Mouse (Mus musculus): ENCODE measurements around the gene Cdc42bpg.

Gene Cdc42bpg

DNA sequence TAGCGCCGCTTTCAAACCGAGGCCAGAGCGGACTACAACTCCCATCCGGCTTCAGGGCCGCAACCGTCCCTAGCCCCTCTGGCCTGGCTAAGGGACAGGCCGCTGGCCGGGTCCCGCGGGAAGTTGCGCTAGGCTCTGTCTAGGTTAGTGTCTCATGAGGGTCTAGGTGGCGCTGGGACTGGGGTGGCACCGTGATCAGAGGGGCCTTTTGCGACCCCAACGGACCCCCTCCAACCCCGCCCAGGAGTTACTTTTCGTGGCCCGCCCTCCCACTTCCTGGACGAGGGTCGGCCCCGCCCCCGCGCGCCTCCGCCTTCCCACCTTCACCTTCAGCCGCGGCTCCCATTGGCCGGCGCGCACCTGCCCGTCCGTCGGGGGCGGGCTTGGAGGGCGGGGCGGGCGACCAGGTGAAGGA lies at the start of gene Cdc42bpg:
Gene Cdc42bpg, plus strand, starts transcription at position 320 of the 415 bp plus-strand sequence.
- no peak for DNase-seq (ENCODE audit: low spot score in 2 of 2)

DNA sequence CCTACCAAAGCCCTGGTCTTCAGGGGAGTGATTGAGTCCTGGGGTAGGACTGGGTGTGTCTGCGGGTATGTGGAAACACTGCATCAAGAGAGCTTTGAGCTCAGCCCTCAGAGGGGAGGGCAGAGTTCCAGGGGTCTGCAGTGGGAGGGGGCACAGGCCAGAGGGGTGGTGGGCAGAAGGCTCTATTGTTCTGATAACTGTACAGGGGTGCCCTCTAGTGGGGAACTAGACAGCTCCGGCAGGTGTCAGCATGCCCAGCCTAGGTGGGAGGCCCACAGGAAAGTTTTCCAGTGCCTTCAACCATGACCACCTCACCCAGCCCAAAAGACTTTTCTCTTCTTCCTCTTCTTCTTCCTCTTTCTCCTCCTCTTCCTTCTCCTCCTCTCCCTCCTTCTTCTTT lies 45.8 kb upstream of the Cdc42bpg start:
- DNase-seq (ENCODE audit: low spot score in 2 of 2) = no peak

- no peak for DNase-seq (ENCODE audit: low spot score in 2 of 2)
Observed at GRCm38 (mm10) chr19:6260946-6261345, 45.3 kb upstream of the Cdc42bpg start.

- no peak for DNase-seq (ENCODE audit: low spot score in 2 of 2)
Observed at GRCm38 (mm10) chr19:6261379-6261778, 44.9 kb upstream of the Cdc42bpg start.

DNA sequence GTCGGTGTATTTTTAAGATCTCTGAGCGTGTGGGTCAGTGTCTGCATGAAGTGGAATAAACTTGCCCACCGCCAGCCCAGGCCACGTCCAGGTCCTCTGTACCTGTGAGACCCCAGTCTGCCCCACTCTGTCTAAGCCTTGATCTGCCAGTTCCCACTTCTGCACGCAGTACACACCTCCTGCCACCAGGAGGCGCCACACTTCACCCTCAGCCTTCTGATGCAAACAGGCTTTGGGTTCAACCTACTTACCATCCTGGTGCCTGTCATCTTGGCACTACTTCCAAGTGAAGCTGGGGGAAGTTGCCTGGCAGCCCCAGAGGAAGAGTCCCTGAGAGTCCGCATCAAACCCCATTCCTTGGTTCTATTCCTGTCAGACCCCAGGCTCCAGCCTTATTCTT lies 44.0 kb upstream of the Cdc42bpg start:
- peak in 1 of 2 experiments; percentile 58 for DNase-seq (ENCODE audit: low spot score in 2 of 2)

DNA sequence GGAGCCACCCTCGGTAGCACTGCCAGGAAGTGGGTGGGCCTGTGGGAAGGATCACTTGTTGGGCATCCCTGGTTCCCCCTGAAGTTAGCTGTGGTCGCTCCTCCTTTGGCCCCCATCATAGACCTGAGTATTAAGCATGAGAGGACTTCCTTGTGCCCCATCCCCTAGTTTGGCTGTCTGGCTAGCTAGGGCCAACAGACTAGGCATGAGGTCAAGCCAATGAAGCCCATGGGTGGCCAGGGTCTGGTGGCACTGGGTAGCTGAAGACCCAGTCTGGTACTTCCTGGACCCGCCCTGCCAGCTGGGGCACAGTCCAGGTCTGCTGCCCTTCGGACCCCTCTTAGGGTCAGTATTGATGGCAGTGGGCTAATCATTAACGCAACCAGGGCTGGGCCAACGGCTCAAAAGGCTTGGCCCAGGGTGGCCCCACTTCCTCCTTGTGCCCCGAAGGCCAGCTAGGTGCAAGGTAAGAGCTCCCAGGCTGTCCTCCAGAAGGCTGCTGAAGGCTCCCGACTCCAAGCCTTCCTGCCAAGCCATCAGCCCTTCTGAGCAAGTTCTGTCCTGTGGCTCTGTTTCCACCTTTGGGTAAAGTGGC lies 43.3 kb upstream of the Cdc42bpg start:
- DNase-seq (ENCODE audit: low spot score in 2 of 2) = no peak

GRCm38 (mm10) chr19:6264200-6264599 lies 42.1 kb upstream of the Cdc42bpg start:
- peak in 1 of 2 experiments; percentile 48 for DNase-seq (ENCODE audit: low spot score in 2 of 2)

GRCm38 (mm10) chr19:6264945-6265344 lies 41.3 kb upstream of the Cdc42bpg start:
- DNase-seq (ENCODE audit: low spot score in 2 of 2) = no peak

- no peak for DNase-seq (ENCODE audit: low spot score in 2 of 2)
Observed at GRCm38 (mm10) chr19:6265727-6266182, 40.5 kb upstream of the Cdc42bpg start.

- no peak for DNase-seq (ENCODE audit: low spot score in 2 of 2)
Observed at GRCm38 (mm10) chr19:6267306-6268169, 38.7 kb upstream of the Cdc42bpg start.

GRCm38 (mm10) chr19:6268170-6268528 lies 38.1 kb upstream of the Cdc42bpg start:
- DNase-seq (ENCODE audit: low spot score in 2 of 2) = peak; percentile 77 to 80

- no peak for DNase-seq (ENCODE audit: low spot score in 2 of 2)
Observed at GRCm38 (mm10) chr19:6268670-6269132, 37.6 kb upstream of the Cdc42bpg start.

GRCm38 (mm10) chr19:6269798-6270475 lies 36.3 kb upstream of the Cdc42bpg start:
- no peak for DNase-seq (ENCODE audit: low spot score in 2 of 2)

GRCm38 (mm10) chr19:6270661-6271060 lies 35.6 kb upstream of the Cdc42bpg start:
- no peak for DNase-seq (ENCODE audit: low spot score in 2 of 2)

GRCm38 (mm10) chr19:6271206-6271605 lies 35.0 kb upstream of the Cdc42bpg start:
- DNase-seq (ENCODE audit: low spot score in 2 of 2) = no peak

- DNase-seq (ENCODE audit: low spot score in 2 of 2) = no peak
Observed at GRCm38 (mm10) chr19:6272053-6272452, 34.2 kb upstream of the Cdc42bpg start.

GRCm38 (mm10) chr19:6272738-6273137 lies 33.5 kb upstream of the Cdc42bpg start:
- DNase-seq (ENCODE audit: low spot score in 2 of 2) = no peak

- no peak for DNase-seq (ENCODE audit: low spot score in 2 of 2)
Observed at GRCm38 (mm10) chr19:6273592-6273991, 32.7 kb upstream of the Cdc42bpg start.

GRCm38 (mm10) chr19:6273998-6274608 lies 32.2 kb upstream of the Cdc42bpg start:
- no peak for DNase-seq (ENCODE audit: low spot score in 2 of 2)

DNA sequence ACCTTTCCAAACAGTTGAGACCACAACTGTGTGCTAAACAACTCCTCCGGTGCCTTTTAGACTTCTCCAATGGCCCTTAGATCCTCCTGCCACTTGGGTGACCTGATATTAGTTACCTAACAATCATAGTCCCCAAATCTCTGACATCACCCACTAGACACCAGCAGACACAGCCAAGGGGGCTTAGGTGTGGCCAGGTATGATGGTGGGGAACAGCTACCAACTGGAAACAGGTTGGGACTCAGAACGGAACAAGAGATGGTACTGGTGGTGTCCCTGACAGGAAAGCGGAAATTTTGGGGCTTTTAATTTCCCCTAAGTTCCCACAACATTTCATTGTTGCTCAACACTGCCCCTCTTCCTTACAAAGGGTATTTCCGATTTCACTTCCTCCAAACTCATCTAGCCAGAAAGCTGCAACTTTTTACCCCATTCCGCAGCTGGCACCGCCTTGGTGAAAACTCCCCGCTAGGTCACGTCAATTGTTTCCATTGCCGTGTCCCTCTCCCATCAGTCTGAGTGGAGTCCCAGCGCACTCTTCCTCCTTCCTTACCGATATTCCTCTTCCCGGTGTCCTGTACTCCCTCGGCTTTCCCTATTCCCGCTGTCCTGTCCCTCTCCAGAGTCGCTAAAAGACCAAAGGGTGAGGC lies 30.4 kb upstream of the Cdc42bpg start:
- DNase-seq (ENCODE audit: low spot score in 2 of 2) = no peak

Measured in right cerebral cortex, postnatal 36 days (tissue).